Mouse (Mus musculus) cerebellum, adult 2 months (tissue): ENCODE results near the gene Zfp65. TPM values are rescaled to one million over a fixed set of nuclear protein-coding genes. Genes with fewer than 3 reads are reported as not detected.
"Not testable (repeated sequence)": the region's sequence is repeated elsewhere in the genome, so short reads cannot be mapped to it uniquely, and the experiment has no call there.

ENCODE experiments used
- DNase-seq, 2 experiments: peaks; one replicate each; pipeline ENCODE4 v3.0.0; 2021
- H3K27ac ChIP-seq: fragments of 200-500 bp; 2 replicates; pipeline ENCODE4 v1.5.1; 2012; ENCODE audit warnings: low read length, control low read depth, inconsistent platforms; ENCODE audit not compliant: insufficient read depth
- H3K27me3 ChIP-seq: fragments of 200-500 bp; 2 replicates; pipeline ENCODE4 v1.6.1; 2012; ENCODE audit warnings: inconsistent platforms, mild to moderate bottlenecking, low read length, moderate library complexity; ENCODE audit not compliant: control insufficient read depth, insufficient read depth
- H3K4me1 ChIP-seq: fragments of 200-500 bp; 2 replicates; pipeline ENCODE4 v1.6.1; 2011; ENCODE audit warnings: low read length; ENCODE audit not compliant: control insufficient read depth, insufficient read depth
- H3K4me3 ChIP-seq: fragments of 200-500 bp; replicated peaks from 2 replicates; pipeline ENCODE3; 2011; ENCODE audit warnings: mild to moderate bottlenecking, low read depth, low read length, control low read depth; ENCODE audit not compliant: insufficient read depth
- CTCF ChIP-seq: fragments of 200-500 bp; IDR thresholded peaks from 2 replicates; pipeline ENCODE4 v1.5.1; 2011; ENCODE audit warnings: low read depth, mild to moderate bottlenecking, control low read depth, low read length, moderate library complexity, borderline replicate concordance; ENCODE audit not compliant: insufficient read depth
- POLR2A ChIP-seq: fragments of 200-500 bp; IDR thresholded peaks from 2 replicates; pipeline ENCODE4 v1.6.1; 2011; ENCODE audit warnings: low read length, control low read depth, borderline replicate concordance; ENCODE audit not compliant: insufficient read depth
- WGBS: fragments of 180-500 bp; shearing (Covaris S2); methylation state at CpG from one replicate; pipeline ENCODE4 v1.1.7; 2018; 5-methylcytosine and 5-hydroxymethylcytosine counted together
- polyA plus RNA-seq: library from polyadenylated mRNA; depleted of rRNA; stranded (reverse); fragments of >200 nt; gene quantifications from 2 replicates; pipeline ENCODE4 v1.2.3, GENCODE M21; 2012; rRNA removed

Zfp65 gene
- polyA plus RNA-seq = 4.4 and 4.9 TPM in 2 replicates

DNA sequence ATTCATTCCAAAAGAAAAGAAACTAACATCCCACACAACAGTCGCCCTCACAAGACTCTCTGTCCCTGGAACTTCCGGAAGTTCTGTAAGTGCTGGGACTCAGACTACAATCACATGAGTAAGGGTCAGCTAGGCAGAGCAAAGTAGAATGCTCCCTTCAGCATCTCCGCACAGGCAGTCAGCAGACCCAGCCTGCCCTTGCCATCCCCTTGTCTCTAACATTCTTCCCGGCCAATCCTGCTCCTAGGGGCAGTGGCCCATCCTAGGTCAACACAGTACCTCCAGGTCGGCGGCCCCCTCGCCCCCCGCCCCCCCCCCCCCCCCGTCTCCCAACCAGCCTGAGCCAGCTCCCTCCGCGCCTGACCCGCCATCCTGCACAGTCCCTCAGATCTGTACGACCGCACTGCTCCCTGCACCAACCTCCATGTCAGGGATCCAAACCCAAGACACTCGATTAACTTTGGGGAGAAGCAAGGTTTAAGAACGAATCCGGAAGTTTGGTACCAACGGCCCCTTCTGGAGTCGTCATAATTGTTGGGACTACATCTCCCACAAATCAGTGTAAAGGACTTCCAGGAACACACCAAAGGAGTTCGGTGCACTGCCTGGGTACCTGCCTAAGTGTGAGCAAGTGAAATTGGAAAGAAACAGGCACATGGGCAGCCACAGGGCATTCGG is at the start of gene Zfp65:
Zfp65 (minus strand) TSS at position 533 of the 678 bp plus-strand sequence.
- H3K4me3 ChIP-seq = peak within 1 kb of the TSS; percentile 97
- no peak within 1 kb of the TSS; the same call in 1 of the 2 replicates for H3K27ac ChIP-seq
- peak; percentile 68 to 74 for DNase-seq
- TF ChIP-seq POLR2A (peak; percentile 35; the same call in 1 of the 2 replicates), CTCF (no peak)
- no peaks in the 10 kb centered on the region; the same call in 1 of the 2 replicates for H3K4me1 ChIP-seq
- no peaks in the 10 kb centered on the region for H3K27me3 ChIP-seq
- WGBS = 5% methylated on average over 17 of the region's 21 CpGs

DNA sequence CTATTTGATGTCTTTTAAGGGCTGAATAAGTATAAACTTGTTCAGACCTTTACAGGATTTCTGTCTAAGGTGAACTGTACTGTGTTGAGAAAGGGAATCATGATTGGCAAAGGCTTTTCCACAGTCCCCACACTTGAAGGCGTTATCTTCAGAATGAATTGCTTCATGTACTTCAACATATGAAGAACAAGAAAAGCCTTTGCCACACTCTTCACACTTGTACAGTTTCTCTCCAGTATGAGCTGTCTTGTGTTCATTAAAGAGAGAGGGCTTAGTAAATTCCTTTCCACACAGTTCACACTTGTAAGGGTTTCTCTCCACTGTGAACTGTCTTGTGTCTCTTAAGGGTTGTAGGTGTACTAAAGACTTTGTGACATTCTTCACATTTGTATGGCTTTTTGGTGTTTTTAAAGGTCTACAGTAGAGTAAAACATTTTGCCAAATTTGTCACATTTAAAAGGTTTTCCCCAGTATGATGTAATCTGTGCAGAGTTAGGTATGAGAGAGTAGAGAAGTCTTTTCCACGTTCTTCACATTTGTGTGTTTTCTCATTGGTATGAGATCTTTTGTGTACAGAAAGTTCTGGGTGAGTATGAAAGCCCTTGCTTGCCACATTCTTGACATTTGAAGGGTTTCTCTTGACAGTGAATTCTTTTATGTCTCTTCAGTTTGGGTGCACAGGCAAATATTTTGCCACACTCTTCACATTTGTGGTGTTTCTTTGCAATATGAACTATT is 34.2 kb upstream of the Zfp65 start:
- DNase-seq = no peak
- 76% methylated on average over 2 of the region's 2 CpGs for WGBS
- Histone ChIP-seq H3K27me3 (no peaks in the 10 kb centered on the region), H3K4me3 (no peak overlapping the region), H3K4me1 (no peaks in the 10 kb centered on the region), H3K27ac (no peak overlapping the region)
- TF ChIP-seq POLR2A = no peak
- TF ChIP-seq CTCF = no peak

DNA sequence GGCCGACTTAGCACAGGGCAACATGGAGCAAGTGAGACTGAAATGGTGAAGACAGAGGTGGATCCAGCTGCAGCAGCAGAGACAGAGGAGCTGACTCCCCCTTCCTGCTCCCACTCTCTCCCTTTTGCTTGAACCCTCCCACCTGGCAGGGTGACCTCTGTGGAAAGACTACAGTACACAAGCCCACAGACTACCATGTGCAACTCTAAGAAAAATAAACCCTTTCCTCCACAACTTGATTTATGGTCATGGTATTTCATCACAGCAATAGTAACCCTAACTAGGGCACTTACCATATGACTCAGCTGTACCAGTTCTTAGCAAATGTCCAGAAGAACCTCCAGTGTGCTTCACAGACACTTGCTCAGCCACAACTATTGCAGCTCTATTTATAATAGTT is 31.0 kb upstream of the Zfp65 start:
- Histone ChIP-seq H3K27me3 (no peaks in the 10 kb centered on the region), H3K4me1 (no peaks in the 10 kb centered on the region), H3K27ac (no peak overlapping the region), H3K4me3 (no peak overlapping the region)
- TF ChIP-seq CTCF = no peak
- TF ChIP-seq POLR2A = no peak
- 77% methylated on average over 1 of the region's 1 CpGs for WGBS
- DNase-seq = no peak

DNA sequence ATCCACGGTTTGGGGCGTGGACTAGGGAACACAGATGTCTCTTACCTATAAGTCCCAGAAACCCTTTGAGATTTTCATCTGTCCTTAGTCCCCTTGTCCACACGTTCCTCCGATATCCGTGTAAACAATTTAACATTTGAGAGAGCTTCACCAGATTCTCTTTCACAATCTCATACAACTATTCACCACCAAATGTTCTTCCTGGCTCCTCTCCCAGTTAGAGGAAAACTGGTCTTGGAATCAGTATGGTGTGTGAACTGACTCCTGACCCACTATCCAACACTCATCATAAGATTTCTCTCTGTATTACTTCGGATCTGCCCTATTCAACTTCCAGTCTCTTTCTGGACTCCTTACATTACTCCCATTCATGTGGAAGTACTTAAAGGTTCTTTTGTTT is 26.8 kb upstream of the Zfp65 start:
- Histone ChIP-seq H3K4me3 (no peak overlapping the region), H3K4me1 (no peaks in the 10 kb centered on the region), H3K27ac (no peak overlapping the region), H3K27me3 (no peaks in the 10 kb centered on the region)
- TF ChIP-seq POLR2A (no peak), CTCF (no peak)
- DNase-seq = no peak
- 57% methylated on average over 6 of the region's 6 CpGs for WGBS

DNA sequence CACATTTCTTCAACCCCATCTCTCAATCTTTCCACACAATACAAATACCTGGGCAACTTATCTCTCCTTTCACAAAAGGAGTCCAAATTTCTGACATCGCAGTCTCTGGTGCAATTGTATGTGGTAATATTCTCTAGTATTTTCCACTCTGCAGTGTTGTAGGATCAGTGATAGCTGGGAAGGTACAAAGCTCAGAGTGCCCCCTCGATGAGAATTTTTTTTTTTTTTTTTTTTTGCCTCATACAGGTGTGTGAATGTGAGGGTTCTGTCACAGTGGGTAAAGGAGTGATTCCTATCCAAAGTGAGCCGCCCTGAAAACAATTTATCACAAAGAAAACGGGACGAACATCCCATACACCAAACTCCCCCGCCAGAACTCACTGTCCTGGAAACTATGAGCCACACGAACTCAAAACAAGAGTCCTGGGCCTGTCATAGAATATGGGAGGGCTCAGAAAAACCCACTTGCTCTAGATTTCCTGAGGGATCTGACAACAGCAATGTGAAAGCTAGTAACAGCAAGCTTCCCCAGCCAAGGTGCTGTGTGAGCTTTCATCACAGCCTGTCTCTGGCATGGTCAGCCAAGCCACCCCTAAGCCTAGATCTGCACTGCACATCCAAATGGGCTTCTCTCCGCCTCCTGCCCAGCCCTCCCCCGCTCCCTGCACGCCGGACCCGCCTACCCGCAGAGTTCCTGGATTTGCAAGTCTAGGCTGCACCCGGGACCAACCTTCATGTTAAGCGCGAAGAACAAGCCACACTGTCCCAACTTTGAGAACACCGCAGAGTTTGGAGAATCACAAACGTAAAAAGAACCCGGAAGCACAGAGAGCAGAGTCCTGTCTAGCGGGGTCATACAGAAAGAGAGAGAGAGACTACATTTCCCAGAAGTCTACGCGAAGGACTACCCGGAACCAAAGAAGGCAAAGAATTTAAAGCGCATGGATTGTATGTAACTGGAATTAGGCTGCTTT is 25.6 kb upstream of the Zfp65 start, which contains the start of gene Zfp85:
Zfp85 (minus strand) TSS at position 896 of the 974 bp plus-strand sequence.
- Histone ChIP-seq H3K4me3 (peak within 1 kb of the TSS; percentile 96), H3K27ac (no peak within 1 kb of the TSS; the same call in 1 of the 2 replicates), H3K27me3 (no peaks in the 10 kb centered on the region), H3K4me1 (no peaks in the 10 kb centered on the region)
- peak; percentile 71 to 72 for DNase-seq
- TF ChIP-seq CTCF (no peak), POLR2A (no peak; the same call in 1 of the 2 replicates)
- 6% methylated on average over 24 of the region's 24 CpGs for WGBS

DNA sequence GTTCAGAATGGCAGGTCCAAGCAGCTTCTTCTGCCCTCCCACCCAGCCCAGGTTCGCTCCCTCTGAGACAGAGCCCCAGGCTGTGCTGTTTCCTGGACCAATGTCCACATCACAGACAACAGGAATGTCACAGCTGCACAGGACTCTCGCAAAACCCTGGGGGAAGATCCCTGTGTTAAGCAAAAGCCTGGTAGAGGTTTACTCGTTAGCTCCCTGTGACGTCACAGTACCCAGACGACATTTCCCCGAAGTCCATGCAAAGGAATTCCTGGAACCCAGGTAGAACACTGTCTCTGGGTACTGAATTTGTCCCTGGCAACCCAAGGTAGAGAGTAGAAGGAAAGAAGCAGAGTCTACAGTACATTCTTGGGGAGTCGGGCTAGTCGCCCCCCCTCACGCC is 14.9 kb upstream of the Zfp65 start:
- H3K27ac ChIP-seq = no peak overlapping the region
- TF ChIP-seq POLR2A = no peak
- TF ChIP-seq CTCF = no peak
- 95% methylated on average over 9 of the region's 9 CpGs for WGBS
- H3K4me3 ChIP-seq = no peak overlapping the region
- no peaks in the 10 kb centered on the region for H3K4me1 ChIP-seq
- H3K27me3 ChIP-seq = no peaks in the 10 kb centered on the region
- DNase-seq = no peak

DNA sequence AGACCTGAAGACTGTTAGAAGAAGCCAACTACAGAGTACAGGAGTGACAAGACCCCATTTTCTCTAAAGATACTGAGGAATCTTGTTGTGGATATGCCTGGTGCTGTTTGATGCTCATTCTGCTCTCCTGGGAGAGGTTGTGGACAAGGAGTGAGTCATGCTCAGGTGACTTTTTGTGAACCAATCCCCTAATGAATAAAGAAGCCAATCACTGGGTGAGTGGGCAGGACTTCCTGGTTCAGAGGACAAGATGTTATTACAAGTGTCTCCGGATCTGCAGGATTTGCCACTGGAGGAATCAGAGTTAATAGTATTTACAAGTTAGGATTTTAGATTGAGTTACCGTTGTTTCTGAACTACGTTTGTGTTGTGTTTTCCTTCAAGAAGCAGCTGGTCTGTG is 14.0 kb upstream of the Zfp65 start:
- TF ChIP-seq CTCF = no peak
- WGBS = 94% methylated on average over 3 of the region's 3 CpGs
- no peak for DNase-seq
- Histone ChIP-seq H3K27ac (no peak overlapping the region), H3K4me3 (no peak overlapping the region), H3K4me1 (no peaks in the 10 kb centered on the region), H3K27me3 (no peaks in the 10 kb centered on the region)

DNA sequence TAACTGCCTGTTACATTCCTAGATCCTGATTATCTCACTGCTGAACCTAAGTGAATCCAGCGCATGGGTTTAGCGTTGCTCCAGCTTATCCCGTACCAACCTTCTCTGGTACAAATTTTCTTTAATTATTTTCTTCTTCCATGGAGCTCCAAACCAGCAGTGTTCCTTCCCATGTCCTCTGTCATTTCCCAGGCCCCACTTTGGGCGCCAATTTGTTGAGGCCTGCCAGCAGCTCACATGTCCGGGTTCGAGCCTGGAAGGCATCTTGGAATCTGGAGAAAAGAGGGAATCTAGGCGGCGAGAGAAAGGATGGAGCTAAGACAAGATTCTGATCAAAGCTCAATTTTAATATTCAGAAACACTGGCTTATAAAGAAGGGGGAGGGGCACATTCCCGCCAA is 5.4 kb upstream of the Zfp65 start:
- not testable (repeated sequence) for H3K27ac ChIP-seq, DNase-seq, H3K4me3 ChIP-seq, H3K27me3 ChIP-seq, H3K4me1 ChIP-seq
- WGBS = 95% methylated on average over 9 of the region's 9 CpGs

DNA sequence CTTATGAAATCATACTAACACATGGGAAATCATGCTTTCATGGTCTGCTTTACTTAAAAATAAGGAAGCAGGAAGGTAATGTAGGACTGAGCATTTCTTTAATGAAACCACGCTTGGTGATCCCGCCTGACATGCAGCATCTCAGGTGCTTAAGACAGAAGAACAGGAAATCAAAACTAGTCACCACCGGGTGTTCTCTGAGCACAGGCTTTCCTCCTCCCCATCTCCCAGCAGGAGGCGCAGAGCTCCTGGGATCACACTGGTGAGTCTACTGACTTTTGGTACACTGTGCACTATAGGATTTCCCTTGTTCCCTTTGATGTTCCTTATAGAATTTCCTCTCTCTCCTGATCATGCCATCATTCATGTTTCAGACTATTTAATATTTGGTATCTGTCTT is 468 bp upstream of the Zfp65 start:
- WGBS = 46% methylated on average over 4 of the region's 4 CpGs
- H3K27me3 ChIP-seq, H3K4me1 ChIP-seq, H3K27ac ChIP-seq: not testable (repeated sequence)
- DNase-seq = peak; percentile 16 to 22
- peak overlapping the region; percentile 97 for H3K4me3 ChIP-seq
